In genomic region chr12:112096051-112096732, GRCm38 (mm10) we compare ENCODE assay signal across 8 mouse cellular contexts. TPM values are rescaled to one million over a fixed set of nuclear protein-coding genes. Genes with fewer than 3 reads are reported as not detected.
DNase-seq lines count a peak whose midpoint lies in the region; ATAC-seq and TF ChIP-seq lines count a peak whose summit lies in the region.

No protein-coding gene starts in this region.

- no peak for TF ChIP-seq CTCF in hindbrain, postnatal 0 days (IDR thresholded peaks at IDR 0.05; ENCODE audit: low read depth)
- TF ChIP-seq CTCF in brain, embryonic 14.5 days (IDR thresholded peaks at IDR 0.05; ENCODE audit: borderline replicate concordance, extremely low read depth, insufficient read depth, insufficient read length), result no peak

- peak; percentile 23 for DNase-seq in hindbrain, postnatal 0 days (ENCODE audit: low spot score)
- DNase-seq in hindbrain, embryonic 10.5 days (ENCODE audit: low spot score), result no peak
- DNase-seq in brain, embryonic 14.5 days (ENCODE audit: low read depth), result peak; percentile 7
- DNase-seq in spleen, postnatal 14 days (ENCODE audit: low spot score in 2 of 2), result no peak
- no peak for DNase-seq in thymus, postnatal 4 days
- no peak for DNase-seq in natural killer cell, adult 2 months (ENCODE audit: low spot score in 2 of 2)

- H3K4me1 ChIP-seq in hindbrain, postnatal 0 days (ENCODE audit: insufficient read depth, low read length), result no peaks in the 10 kb centered on the region
- no peaks in the 10 kb centered on the region for H3K4me1 ChIP-seq in hindbrain, embryonic 10.5 days (replicated peaks)
- peaks cover 9% of the 10 kb centered on the region for H3K4me1 ChIP-seq in kidney, embryonic 15.5 days

- no peak overlapping the region for H3K4me2 ChIP-seq in hindbrain, postnatal 0 days (ENCODE audit: low read depth, low read length)
- no peak overlapping the region for H3K4me2 ChIP-seq in kidney, embryonic 15.5 days

- no peak overlapping the region for H3K27ac ChIP-seq in hindbrain, postnatal 0 days
- H3K27ac ChIP-seq in hindbrain, embryonic 10.5 days, result no peak overlapping the region
- H3K27ac ChIP-seq in kidney, embryonic 15.5 days, result no peak overlapping the region

- no peak overlapping the region for H3K9ac ChIP-seq in hindbrain, postnatal 0 days (replicated peaks; ENCODE audit: low read length)
- no peak overlapping the region for H3K9ac ChIP-seq in kidney, embryonic 15.5 days

- no peaks in the 10 kb centered on the region for H3K9me3 ChIP-seq in hindbrain, postnatal 0 days (ENCODE audit: low read length)
- H3K9me3 ChIP-seq in hindbrain, embryonic 10.5 days, result no peaks in the 10 kb centered on the region
- no peaks in the 10 kb centered on the region for H3K9me3 ChIP-seq in kidney, embryonic 15.5 days (replicated peaks)

- no peaks in the 10 kb centered on the region for H3K27me3 ChIP-seq in hindbrain, postnatal 0 days (ENCODE audit: insufficient read depth, low read length)
- 0 out of 2 replicates have a peak, but pooled peaks cover 4% of the 10 kb centered on the region for H3K27me3 ChIP-seq in hindbrain, embryonic 10.5 days (ENCODE audit: insufficient read depth, poor library complexity, severe bottlenecking)
- peaks cover 15% of the 10 kb centered on the region for H3K27me3 ChIP-seq in kidney, embryonic 15.5 days

- TF ChIP-seq POLR2A in brain, embryonic 14.5 days (IDR thresholded peaks at IDR 0.05; ENCODE audit: borderline replicate concordance, extremely low read depth, insufficient read depth, insufficient read length, poor library complexity, severe bottlenecking), result no peak

- no peak overlapping the region for H3K4me3 ChIP-seq in hindbrain, postnatal 0 days (ENCODE audit: low read length)
- H3K4me3 ChIP-seq in hindbrain, embryonic 10.5 days, result no peak overlapping the region
- H3K4me3 ChIP-seq in kidney, embryonic 15.5 days (replicated peaks), result no peak overlapping the region

- whole genome bisulfite sequencing in hindbrain, postnatal 0 days, result 64% methylated on average over 13 of the region's 13 CpGs
- 81% methylated on average over 13 of the region's 13 CpGs for WGBS in hindbrain, embryonic 10.5 days
- WGBS in kidney, embryonic 15.5 days, result 24% methylated on average over 13 of the region's 13 CpGs

- no peak for ATAC-seq in hindbrain, postnatal 0 days
- 0 out of 2 replicates have a peak, but pooled peaks have one; percentile 46 for ATAC-seq in kidney, embryonic 15.5 days (replicated peaks; ENCODE audit: low FRiP score)
- ATAC-seq in megakaryocyte progenitor cell, adult 5-6 weeks (replicated peaks; ENCODE audit: poor library complexity), result peak; percentile 20; the same call in 1 of the 2 replicates

- no peaks in the 10 kb centered on the region for H3K36me3 ChIP-seq in hindbrain, postnatal 0 days (ENCODE audit: insufficient read depth, low read length)
- H3K36me3 ChIP-seq in hindbrain, embryonic 10.5 days, result no peaks in the 10 kb centered on the region
- H3K36me3 ChIP-seq in kidney, embryonic 15.5 days, result no peaks in the 10 kb centered on the region

RNA-seq across cellular contexts. Expression of gene Aspg, which starts 10.3 kb away (rescaled TPM):
- total RNA-seq in hindbrain, postnatal 0 days (2014; rRNA removed), result 1.8 and 7.8 TPM in 2 replicates
- 1.8 and 2.2 TPM in 2 replicates for polyA plus RNA-seq in hindbrain, postnatal 0 days (2015; fragmentation: Nextera tagmentation; extraction: Ambion mirVana)
- polyA plus RNA-seq in hindbrain, embryonic 10.5 days (2016; fragmentation: Nextera tagmentation; extraction: Ambion mirVana), result 1.4 and 2.1 TPM in 2 replicates
- 0.36 and 0.97 TPM in 2 replicates for polyA plus RNA-seq in brain, embryonic 14.5 days (2012; rRNA removed)
- 1.9 and 3.1 TPM in 2 replicates for polyA plus RNA-seq in kidney, embryonic 15.5 days (2015; fragmentation: Nextera tagmentation; extraction: Ambion mirVana)
- total RNA-seq in megakaryocyte progenitor cell, adult 5-6 weeks (2015), result not detected in 2 replicates
- total RNA-seq in megakaryocyte progenitor cell, adult 5-6 weeks (2017), result not detected in 2 replicates

RNA-seq across cellular contexts. Expression of gene Kif26a, which starts 49.8 kb away (rescaled TPM):
- total RNA-seq in hindbrain, postnatal 0 days (2014; rRNA removed), result 25.1 and 26.3 TPM in 2 replicates
- polyA plus RNA-seq in hindbrain, postnatal 0 days (2015; fragmentation: Nextera tagmentation; extraction: Ambion mirVana), result 1.8 and 1.9 TPM in 2 replicates
- 2.7 and 3.1 TPM in 2 replicates for polyA plus RNA-seq in hindbrain, embryonic 10.5 days (2016; fragmentation: Nextera tagmentation; extraction: Ambion mirVana)
- 35.8 and 47.3 TPM in 2 replicates for polyA plus RNA-seq in brain, embryonic 14.5 days (2012; rRNA removed)
- 3.6 and 4.5 TPM in 2 replicates for polyA plus RNA-seq in kidney, embryonic 15.5 days (2015; fragmentation: Nextera tagmentation; extraction: Ambion mirVana)
- total RNA-seq in megakaryocyte progenitor cell, adult 5-6 weeks (2015), result not detected in 2 replicates
- not detected in 2 replicates for total RNA-seq in megakaryocyte progenitor cell, adult 5-6 weeks (2017)

Comparison
In these comparisons a context has a peak if more than half of its experiments do, and no peak if none do; other contexts are left out.
1. DNase-seq: peak in hindbrain, postnatal 0 days (single experiment) and brain, embryonic 14.5 days (single experiment); none in hindbrain, embryonic 10.5 days (single experiment), spleen, postnatal 14 days (0 of 2), thymus, postnatal 4 days (single experiment) and natural killer cell, adult 2 months (0 of 2).